ENCODE assay signal across 8 mouse cellular contexts in genomic region chr15:12479326-12479725, GRCm38 (mm10).
DNase-seq lines count a peak whose midpoint lies in the region; ATAC-seq and TF ChIP-seq lines count a peak whose summit lies in the region.

No protein-coding gene starts in this region.

- no peaks in the 10 kb centered on the region for H3K36me3 ChIP-seq in heart, embryonic 12.5 days
- no peaks in the 10 kb centered on the region for H3K36me3 ChIP-seq in intestine, postnatal 0 days (ENCODE audit: control insufficient read depth, insufficient read depth)

- DNase-seq in heart, adult 9 months (ENCODE audit: low spot score in 2 of 2) = peak; percentile 47 to 54
- DNase-seq in CD4-positive helper T cell, adult 2 months (ENCODE audit: low read depth, low spot score) = peak; percentile 4
- peak; percentile 53 for DNase-seq in adrenal gland, postnatal 10 days
- DNase-seq in skeletal muscle tissue, adult 2 months (ENCODE audit: low read depth, low spot score) = peak; percentile 53
- no peak for DNase-seq in urinary bladder, adult 2 months (ENCODE audit: low spot score)
- DNase-seq in spleen, postnatal 4 days (ENCODE audit: low spot score in 2 of 2) = no peak

- 55% methylated on average over 5 of the region's 5 CpGs for WGBS in heart, embryonic 12.5 days
- WGBS in intestine, postnatal 0 days = 51% methylated on average over 5 of the region's 5 CpGs

- no peak for ATAC-seq in heart, embryonic 12.5 days (ENCODE audit: insufficient number of reproducible peaks, low FRiP score)
- ATAC-seq in intestine, postnatal 0 days = peak; percentile 75

- H3K9ac ChIP-seq in heart, embryonic 12.5 days = no peak overlapping the region
- H3K9ac ChIP-seq in intestine, postnatal 0 days (ENCODE audit: low read depth, low read length) = no peak overlapping the region

- H3K4me3 ChIP-seq in heart, embryonic 12.5 days = no peak overlapping the region
- H3K4me3 ChIP-seq in intestine, postnatal 0 days (ENCODE audit: low read depth, low read length) = no peak overlapping the region

- H3K27me3 ChIP-seq in heart, embryonic 12.5 days (replicated peaks) = no peaks in the 10 kb centered on the region
- no peaks in the 10 kb centered on the region for H3K27me3 ChIP-seq in intestine, postnatal 0 days (replicated peaks; ENCODE audit: control insufficient read depth, insufficient read depth, low read length)

- H3K4me2 ChIP-seq in heart, embryonic 12.5 days = no peak overlapping the region
- H3K4me2 ChIP-seq in intestine, postnatal 0 days (replicated peaks; ENCODE audit: low read depth) = no peak overlapping the region

- no peak for TF ChIP-seq CTCF in intestine, postnatal 0 days (IDR thresholded peaks at IDR 0.05; ENCODE audit: low read depth)

- no peak overlapping the region for H3K27ac ChIP-seq in heart, embryonic 12.5 days (ENCODE audit: poor library complexity, severe bottlenecking)
- H3K27ac ChIP-seq in intestine, postnatal 0 days (ENCODE audit: low read depth, low read length) = no peak overlapping the region

- H3K9me3 ChIP-seq in heart, embryonic 12.5 days (replicated peaks) = no peaks in the 10 kb centered on the region
- no peaks in the 10 kb centered on the region for H3K9me3 ChIP-seq in intestine, postnatal 0 days (ENCODE audit: control insufficient read depth)

- H3K4me1 ChIP-seq in heart, embryonic 12.5 days (replicated peaks) = peaks cover 13% of the 10 kb centered on the region
- no peaks in the 10 kb centered on the region for H3K4me1 ChIP-seq in intestine, postnatal 0 days (replicated peaks; ENCODE audit: control insufficient read depth, insufficient read depth, low read length)

Comparison
In these comparisons a context has a peak if more than half of its experiments do, and no peak if none do; other contexts are left out.
1. DNase-seq: peak in heart, adult 9 months (2 of 2), CD4-positive helper T cell, adult 2 months (single experiment), adrenal gland, postnatal 10 days (single experiment) and skeletal muscle tissue, adult 2 months (single experiment); none in urinary bladder, adult 2 months (single experiment) and spleen, postnatal 4 days (0 of 2).